Comparison of ENCODE assay signal across 13 mouse cellular contexts in genomic region chr9:99480764-99481163, GRCm38 (mm10). TPM values are rescaled to one million over a fixed set of nuclear protein-coding genes. Genes with fewer than 3 reads are reported as not detected.
DNase-seq lines count a peak whose midpoint lies in the region; ATAC-seq and TF ChIP-seq lines count a peak whose summit lies in the region.
"Had no signal": no experiment of that assay in that cellular context is flagged by ENCODE, and none has a peak within 500 bp of the region (broad histone marks: within the 10 kb centered on the region; RNA-seq: fewer than 3 reads in every experiment).

No protein-coding gene starts in this region.

- TF ChIP-seq CTCF in brain, embryonic 14.5 days (IDR thresholded peaks at IDR 0.05; ENCODE audit: borderline replicate concordance, extremely low read depth, insufficient read depth, insufficient read length) = no peak

- no peaks in the 10 kb centered on the region for H3K9me3 ChIP-seq in hindbrain, embryonic 13.5 days
- H3K9me3 ChIP-seq in hindbrain, embryonic 11.5 days (ENCODE audit: control insufficient read depth, low read length) = no peaks in the 10 kb centered on the region
- H3K9me3 ChIP-seq in limb, embryonic 10.5 days (replicated peaks) = no peaks in the 10 kb centered on the region
- H3K9me3 ChIP-seq: embryonic facial prominence, embryonic 13.5 days; heart, embryonic 12.5 days; liver, embryonic 13.5 days had no signal

- H3K36me3 ChIP-seq in hindbrain, embryonic 13.5 days = peaks cover 53% of the 10 kb centered on the region
- H3K36me3 ChIP-seq in hindbrain, embryonic 11.5 days (ENCODE audit: control insufficient read depth, insufficient read depth, low read length) = no peaks in the 10 kb centered on the region; the same call in 1 of the 2 replicates
- H3K36me3 ChIP-seq in limb, embryonic 10.5 days = peaks cover 66% of the 10 kb centered on the region

- H3K27ac ChIP-seq in hindbrain, embryonic 13.5 days = 0 out of 2 replicates have a peak overlapping the region, but pooled peaks have one; percentile 44
- H3K27ac ChIP-seq in hindbrain, embryonic 11.5 days (ENCODE audit: low read depth, low read length) = no peak overlapping the region
- no peak overlapping the region for H3K27ac ChIP-seq in limb, embryonic 10.5 days
- H3K27ac ChIP-seq: embryonic facial prominence, embryonic 13.5 days; liver, embryonic 13.5 days; macrophage had no signal

- no peak overlapping the region for H3K9ac ChIP-seq in hindbrain, embryonic 13.5 days
- no peak overlapping the region for H3K9ac ChIP-seq in hindbrain, embryonic 11.5 days (ENCODE audit: low read depth, low read length)
- H3K9ac ChIP-seq: embryonic facial prominence, embryonic 13.5 days; heart, embryonic 12.5 days; liver, embryonic 13.5 days had no signal

- no peaks in the 10 kb centered on the region for H3K27me3 ChIP-seq in hindbrain, embryonic 13.5 days
- H3K27me3 ChIP-seq in hindbrain, embryonic 11.5 days (ENCODE audit: control insufficient read depth, insufficient read depth, low read length) = no peaks in the 10 kb centered on the region
- no peaks in the 10 kb centered on the region for H3K27me3 ChIP-seq in limb, embryonic 10.5 days (ENCODE audit: low read depth, poor library complexity, severe bottlenecking)
- H3K27me3 ChIP-seq: embryonic facial prominence, embryonic 13.5 days; heart, embryonic 12.5 days; liver, embryonic 13.5 days had no signal

- no peak for ATAC-seq in hindbrain, embryonic 13.5 days (ENCODE audit: low FRiP score)
- ATAC-seq in hindbrain, embryonic 11.5 days (ENCODE audit: low FRiP score) = no peak

- 91% methylated on average over 4 of the region's 4 CpGs for WGBS in hindbrain, embryonic 13.5 days
- WGBS in hindbrain, embryonic 11.5 days = 98% methylated on average over 4 of the region's 4 CpGs
- 91% methylated on average over 4 of the region's 4 CpGs for WGBS in limb, embryonic 10.5 days

- TF ChIP-seq POLR2A in brain, embryonic 14.5 days (IDR thresholded peaks at IDR 0.05; ENCODE audit: borderline replicate concordance, extremely low read depth, insufficient read depth, insufficient read length, poor library complexity, severe bottlenecking) = no peak

- H3K4me2 ChIP-seq in hindbrain, embryonic 13.5 days = no peak overlapping the region
- no peak overlapping the region for H3K4me2 ChIP-seq in hindbrain, embryonic 11.5 days (replicated peaks; ENCODE audit: low read depth, low read length)
- H3K4me2 ChIP-seq: embryonic facial prominence, embryonic 13.5 days; heart, embryonic 12.5 days; liver, embryonic 13.5 days had no signal

- H3K4me1 ChIP-seq in hindbrain, embryonic 13.5 days (replicated peaks) = peaks cover 12% of the 10 kb centered on the region
- no peaks in the 10 kb centered on the region for H3K4me1 ChIP-seq in hindbrain, embryonic 11.5 days (replicated peaks; ENCODE audit: control insufficient read depth, insufficient read depth, low read length)
- no peaks in the 10 kb centered on the region for H3K4me1 ChIP-seq in limb, embryonic 10.5 days
- H3K4me1 ChIP-seq: embryonic facial prominence, embryonic 13.5 days; heart, embryonic 12.5 days had no signal

- DNase-seq in hindbrain, embryonic 11.5 days (ENCODE audit: low spot score) = no peak
- peak; percentile 28 for DNase-seq in adipocyte (ENCODE audit: low spot score)
- peak; percentile 83 for DNase-seq in brain, embryonic 14.5 days (ENCODE audit: low read depth)
- peak; percentile 72 to 84 for DNase-seq in cerebellum, postnatal 25 days
- no peak for DNase-seq in lung, postnatal 25 days (ENCODE audit: low spot score)
- no peak for DNase-seq in lung, postnatal 14 days
- no peak for DNase-seq in limb, embryonic 10.5 days (ENCODE audit: low spot score)
- DNase-seq: kidney, postnatal 36 days; liver, embryonic 13.5 days had no signal

- H3K4me3 ChIP-seq in hindbrain, embryonic 13.5 days = no peak overlapping the region
- no peak overlapping the region for H3K4me3 ChIP-seq in hindbrain, embryonic 11.5 days (ENCODE audit: low read depth, low read length)
- no peak overlapping the region for H3K4me3 ChIP-seq in limb, embryonic 10.5 days
- H3K4me3 ChIP-seq: embryonic facial prominence, embryonic 13.5 days; heart, embryonic 12.5 days; liver, embryonic 13.5 days had no signal

RNA-seq across cellular contexts. Expression of gene Nme9, which starts 29.5 kb away (rescaled TPM):
- polyA plus RNA-seq in hindbrain, embryonic 13.5 days (2015; fragmentation: Nextera tagmentation; extraction: Ambion mirVana) = 0.56 and 0.83 TPM in 2 replicates
- 0.90 and 1.4 TPM in 2 replicates for polyA plus RNA-seq in hindbrain, embryonic 11.5 days (2014; fragmentation: Nextera tagmentation; extraction: Ambion mirVana)
- polyA plus RNA-seq in brain, embryonic 14.5 days (2012; rRNA removed) = 0.25 and 0.56 TPM in 2 replicates
- polyA plus RNA-seq in limb, embryonic 10.5 days (2016; fragmentation: Nextera tagmentation; extraction: Ambion mirVana) = not detected in 2 replicates
- polyA plus RNA-seq: embryonic facial prominence, embryonic 13.5 days; heart, embryonic 12.5 days; liver, embryonic 13.5 days; macrophage had no signal

RNA-seq across cellular contexts. Expression of gene Mras, which starts 43.6 kb away (rescaled TPM):
- 54.7 and 55.2 TPM in 2 replicates for polyA plus RNA-seq in hindbrain, embryonic 13.5 days (2015; fragmentation: Nextera tagmentation; extraction: Ambion mirVana)
- 20.7 and 22.9 TPM in 2 replicates for polyA plus RNA-seq in hindbrain, embryonic 11.5 days (2014; fragmentation: Nextera tagmentation; extraction: Ambion mirVana)
- polyA plus RNA-seq in brain, embryonic 14.5 days (2012; rRNA removed) = 61.5 and 71.0 TPM in 2 replicates
- 8.8 and 11.9 TPM in 2 replicates for polyA plus RNA-seq in limb, embryonic 10.5 days (2016; fragmentation: Nextera tagmentation; extraction: Ambion mirVana)

Comparison
In these comparisons a context has a peak if more than half of its experiments do, and no peak if none do; other contexts are left out.
1. DNase-seq: peak in adipocyte (single experiment), brain, embryonic 14.5 days (single experiment) and cerebellum, postnatal 25 days (2 of 2); none in hindbrain, embryonic 11.5 days (single experiment), lung, postnatal 25 days (single experiment), lung, postnatal 14 days (single experiment) and limb, embryonic 10.5 days (single experiment).